Mouse (Mus musculus): Measurements from ENCODE around the gene Cacng6. TPM values are rescaled to one million over a fixed set of nuclear protein-coding genes. Genes with fewer than 3 reads are reported as not detected.

Cacng6 gene
- 0.18 TPM in 1 of 2 replicates, not detected in the other for polyA plus RNA-seq (2014; fragmentation: Nextera tagmentation; extraction: Ambion mirVana)

- Histone ChIP-seq H3K4me3 (replicated peaks; ENCODE audit: low read depth, low read length) (0 out of 2 replicates have a peak within 1 kb of the TSS, but pooled peaks have one; percentile 12), H3K36me3 (ENCODE audit: control insufficient read depth, insufficient read depth, low read length) (no peaks in the 10 kb centered on the region), H3K27ac (replicated peaks; ENCODE audit: low read depth, low read length) (no peak within 1 kb of the TSS), H3K9ac (replicated peaks; ENCODE audit: low read length) (no peak within 1 kb of the TSS; the same call in 1 of the 2 replicates), H3K4me1 (ENCODE audit: control insufficient read depth, insufficient read depth, low read length) (0 out of 2 replicates have a peak, but pooled peaks cover 7% of the 10 kb centered on the region), H3K4me2 (ENCODE audit: low read length) (peak within 1 kb of the TSS; percentile 39), H3K9me3 (ENCODE audit: control insufficient read depth, low read length) (no peaks in the 10 kb centered on the region), H3K27me3 (ENCODE audit: control insufficient read depth, insufficient read depth, low read length) (peaks cover 37% of the 10 kb centered on the region)
- WGBS: 37% methylated on average over 4 of the region's 4 CpGs
- DNase-seq (no peak), ATAC-seq (ENCODE audit: low FRiP score, low TSS enrichment) (no peak)
These were observed at the start of gene Cacng6 for GRCm38 (mm10) chr7:3423895-3424294. Cacng6 (plus strand) TSS chr7:3424195.

GRCm38 (mm10) chr7:3376831-3377230 lies 47.2 kb upstream of the Cacng6 start:
- DNase-seq (peak; percentile 50), ATAC-seq (ENCODE audit: low FRiP score, low TSS enrichment) (no peak)
- H3K4me2 ChIP-seq (ENCODE audit: low read length): no peak overlapping the region
- no peak overlapping the region for H3K9ac ChIP-seq (replicated peaks; ENCODE audit: low read length)
- no peak overlapping the region for H3K4me3 ChIP-seq (replicated peaks; ENCODE audit: low read depth, low read length)
- H3K27me3 ChIP-seq (ENCODE audit: control insufficient read depth, insufficient read depth, low read length): no peaks in the 10 kb centered on the region
- H3K9me3 ChIP-seq (ENCODE audit: control insufficient read depth, low read length): no peaks in the 10 kb centered on the region
- 52% methylated on average over 4 of the region's 4 CpGs for WGBS
- no peaks in the 10 kb centered on the region for H3K36me3 ChIP-seq (ENCODE audit: control insufficient read depth, insufficient read depth, low read length)
- no peaks in the 10 kb centered on the region for H3K4me1 ChIP-seq (ENCODE audit: control insufficient read depth, insufficient read depth, low read length)
- no peak overlapping the region for H3K27ac ChIP-seq (replicated peaks; ENCODE audit: low read depth, low read length)

GRCm38 (mm10) chr7:3382123-3382522 lies 41.9 kb upstream of the Cacng6 start:
- H3K4me1 ChIP-seq (ENCODE audit: control insufficient read depth, insufficient read depth, low read length): no peaks in the 10 kb centered on the region
- H3K27ac ChIP-seq (replicated peaks; ENCODE audit: low read depth, low read length): no peak overlapping the region
- no peak overlapping the region for H3K4me3 ChIP-seq (replicated peaks; ENCODE audit: low read depth, low read length)
- ATAC-seq (ENCODE audit: low FRiP score, low TSS enrichment): no peak
- H3K36me3 ChIP-seq (ENCODE audit: control insufficient read depth, insufficient read depth, low read length): no peaks in the 10 kb centered on the region
- no peak overlapping the region for H3K9ac ChIP-seq (replicated peaks; ENCODE audit: low read length)
- H3K4me2 ChIP-seq (ENCODE audit: low read length): no peak overlapping the region
- H3K9me3 ChIP-seq (ENCODE audit: control insufficient read depth, low read length): no peaks in the 10 kb centered on the region
- DNase-seq: no peak
- WGBS: 88% methylated on average over 9 of the region's 9 CpGs
- H3K27me3 ChIP-seq (ENCODE audit: control insufficient read depth, insufficient read depth, low read length): no peaks in the 10 kb centered on the region

GRCm38 (mm10) chr7:3384807-3385319 lies 39.1 kb upstream of the Cacng6 start:
- no peak overlapping the region for H3K4me2 ChIP-seq (ENCODE audit: low read length)
- no peak for ATAC-seq (ENCODE audit: low FRiP score, low TSS enrichment)
- H3K4me3 ChIP-seq (replicated peaks; ENCODE audit: low read depth, low read length): no peak overlapping the region
- no peak overlapping the region for H3K27ac ChIP-seq (replicated peaks; ENCODE audit: low read depth, low read length)
- 91% methylated on average over 5 of the region's 5 CpGs for WGBS
- no peaks in the 10 kb centered on the region for H3K27me3 ChIP-seq (ENCODE audit: control insufficient read depth, insufficient read depth, low read length)
- H3K9ac ChIP-seq (replicated peaks; ENCODE audit: low read length): no peak overlapping the region
- no peaks in the 10 kb centered on the region for H3K36me3 ChIP-seq (ENCODE audit: control insufficient read depth, insufficient read depth, low read length)
- H3K9me3 ChIP-seq (ENCODE audit: control insufficient read depth, low read length): no peaks in the 10 kb centered on the region
- 0 out of 2 replicates have a peak, but pooled peaks cover 7% of the 10 kb centered on the region for H3K4me1 ChIP-seq (ENCODE audit: control insufficient read depth, insufficient read depth, low read length)
- DNase-seq: no peak

GRCm38 (mm10) chr7:3386036-3386730 lies 37.8 kb upstream of the Cacng6 start:
- Histone ChIP-seq H3K4me3 (replicated peaks; ENCODE audit: low read depth, low read length) (no peak overlapping the region), H3K4me2 (ENCODE audit: low read length) (no peak overlapping the region), H3K36me3 (ENCODE audit: control insufficient read depth, insufficient read depth, low read length) (no peaks in the 10 kb centered on the region), H3K9me3 (ENCODE audit: control insufficient read depth, low read length) (no peaks in the 10 kb centered on the region), H3K4me1 (ENCODE audit: control insufficient read depth, insufficient read depth, low read length) (0 out of 2 replicates have a peak, but pooled peaks cover 9% of the 10 kb centered on the region), H3K27me3 (ENCODE audit: control insufficient read depth, insufficient read depth, low read length) (no peaks in the 10 kb centered on the region), H3K9ac (replicated peaks; ENCODE audit: low read length) (no peak overlapping the region), H3K27ac (replicated peaks; ENCODE audit: low read depth, low read length) (no peak overlapping the region)
- WGBS: 82% methylated on average over 6 of the region's 6 CpGs
- DNase-seq (no peak), ATAC-seq (ENCODE audit: low FRiP score, low TSS enrichment) (no peak)

GRCm38 (mm10) chr7:3387761-3388160 lies 36.2 kb upstream of the Cacng6 start:
- H3K4me3 ChIP-seq (replicated peaks; ENCODE audit: low read depth, low read length): no peak overlapping the region
- WGBS: 91% methylated on average over 18 of the region's 18 CpGs
- H3K9ac ChIP-seq (replicated peaks; ENCODE audit: low read length): no peak overlapping the region
- H3K9me3 ChIP-seq (ENCODE audit: control insufficient read depth, low read length): no peaks in the 10 kb centered on the region
- ATAC-seq (ENCODE audit: low FRiP score, low TSS enrichment): no peak
- H3K4me2 ChIP-seq (ENCODE audit: low read length): peak overlapping the region; percentile 79; the same call in 1 of the 2 replicates
- no peaks in the 10 kb centered on the region for H3K36me3 ChIP-seq (ENCODE audit: control insufficient read depth, insufficient read depth, low read length)
- H3K4me1 ChIP-seq (ENCODE audit: control insufficient read depth, insufficient read depth, low read length): peaks cover 23% of the 10 kb centered on the region
- H3K27ac ChIP-seq (replicated peaks; ENCODE audit: low read depth, low read length): no peak overlapping the region
- no peaks in the 10 kb centered on the region for H3K27me3 ChIP-seq (ENCODE audit: control insufficient read depth, insufficient read depth, low read length)
- no peak for DNase-seq

- Histone ChIP-seq H3K4me3 (replicated peaks; ENCODE audit: low read depth, low read length) (no peak overlapping the region), H3K4me2 (ENCODE audit: low read length) (peak overlapping the region; percentile 79), H3K27me3 (ENCODE audit: control insufficient read depth, insufficient read depth, low read length) (no peaks in the 10 kb centered on the region), H3K9me3 (ENCODE audit: control insufficient read depth, low read length) (no peaks in the 10 kb centered on the region), H3K4me1 (ENCODE audit: control insufficient read depth, insufficient read depth, low read length) (peaks cover 31% of the 10 kb centered on the region), H3K27ac (replicated peaks; ENCODE audit: low read depth, low read length) (no peak overlapping the region), H3K9ac (replicated peaks; ENCODE audit: low read length) (no peak overlapping the region; the same call in 1 of the 2 replicates), H3K36me3 (ENCODE audit: control insufficient read depth, insufficient read depth, low read length) (peaks cover under 1% of the 10 kb centered on the region; the same call in 1 of the 2 replicates)
- DNase-seq (no peak), ATAC-seq (ENCODE audit: low FRiP score, low TSS enrichment) (no peak)
- WGBS: 73% methylated on average over 6 of the region's 6 CpGs
These were observed 35.1 kb upstream of the Cacng6 start for GRCm38 (mm10) chr7:3388885-3389284.

- Histone ChIP-seq H3K9me3 (ENCODE audit: control insufficient read depth, low read length) (no peaks in the 10 kb centered on the region), H3K4me1 (ENCODE audit: control insufficient read depth, insufficient read depth, low read length) (peaks cover 32% of the 10 kb centered on the region), H3K4me3 (replicated peaks; ENCODE audit: low read depth, low read length) (peak overlapping the region; percentile 53), H3K27ac (replicated peaks; ENCODE audit: low read depth, low read length) (peak overlapping the region; percentile 75; the same call in 1 of the 2 replicates), H3K4me2 (ENCODE audit: low read length) (peak overlapping the region; percentile 79), H3K27me3 (ENCODE audit: control insufficient read depth, insufficient read depth, low read length) (no peaks in the 10 kb centered on the region), H3K9ac (replicated peaks; ENCODE audit: low read length) (peak overlapping the region; percentile 60; the same call in 1 of the 2 replicates), H3K36me3 (ENCODE audit: control insufficient read depth, insufficient read depth, low read length) (peaks cover 9% of the 10 kb centered on the region)
- ATAC-seq (ENCODE audit: low FRiP score, low TSS enrichment) (peak; percentile 64), DNase-seq (peak; percentile 89)
- 2% methylated on average over 17 of the region's 17 CpGs for WGBS
These were observed 34.3 kb upstream of the Cacng6 start for GRCm38 (mm10) chr7:3389444-3390412.
